Mouse (Mus musculus) midbrain, embryonic 12.5 days (tissue): ENCODE measurements at regions not wholly inside any gene's neighbourhood (a gene's known extent, or its start where the extent isn't known, plus 50 kb on each side); places are given as distances from the start of the nearest gene placed in this dataset.

Experiments used
- ATAC-seq: fragments of 200-750 bp; cut with Nextera tagmentation; 2 replicates; pipeline ENCODE4 v1.8.0; 2017; ENCODE audit warnings: low read depth, moderate TSS enrichment, moderate library complexity; ENCODE audit not compliant: low FRiP score
- H3K27ac ChIP-seq: fragments of 300-500 bp; sonication (generic); replicated peaks from 2 replicates; pipeline ENCODE4 v1.5.1; 2016; ENCODE audit warnings: mild to moderate bottlenecking
- H3K27me3 ChIP-seq: fragments of 300-500 bp; sonication (generic); 2 replicates; pipeline ENCODE4 v1.6.1; 2016; ENCODE audit warnings: mild to moderate bottlenecking
- H3K36me3 ChIP-seq: fragments of 300-500 bp; sonication (generic); 2 replicates; pipeline ENCODE4 v1.6.1; 2016
- H3K4me1 ChIP-seq: fragments of 300-500 bp; sonication (generic); 2 replicates; pipeline ENCODE4 v1.6.1; 2016
- H3K4me2 ChIP-seq: fragments of 300-500 bp; sonication (generic); replicated peaks from 2 replicates; pipeline ENCODE4 v1.6.1; 2016; ENCODE audit warnings: mild to moderate bottlenecking, moderate library complexity
- H3K4me3 ChIP-seq: fragments of 300-500 bp; sonication (generic); 2 replicates; pipeline ENCODE4 v1.5.1; 2016; ENCODE audit warnings: mild to moderate bottlenecking
- H3K9ac ChIP-seq: fragments of 300-500 bp; sonication (generic); replicated peaks from 2 replicates; pipeline ENCODE4 v1.6.1; 2016; ENCODE audit warnings: mild to moderate bottlenecking, moderate library complexity
- H3K9me3 ChIP-seq: fragments of 300-500 bp; sonication (generic); 2 replicates; pipeline ENCODE4 v1.6.1; 2016; ENCODE audit warnings: mild to moderate bottlenecking
- WGBS: fragments of 180-500 bp; shearing (Covaris S2); methylation state at CpG from one replicate; pipeline ENCODE4 v1.1.7; 2016; 5-methylcytosine and 5-hydroxymethylcytosine counted together

DNA sequence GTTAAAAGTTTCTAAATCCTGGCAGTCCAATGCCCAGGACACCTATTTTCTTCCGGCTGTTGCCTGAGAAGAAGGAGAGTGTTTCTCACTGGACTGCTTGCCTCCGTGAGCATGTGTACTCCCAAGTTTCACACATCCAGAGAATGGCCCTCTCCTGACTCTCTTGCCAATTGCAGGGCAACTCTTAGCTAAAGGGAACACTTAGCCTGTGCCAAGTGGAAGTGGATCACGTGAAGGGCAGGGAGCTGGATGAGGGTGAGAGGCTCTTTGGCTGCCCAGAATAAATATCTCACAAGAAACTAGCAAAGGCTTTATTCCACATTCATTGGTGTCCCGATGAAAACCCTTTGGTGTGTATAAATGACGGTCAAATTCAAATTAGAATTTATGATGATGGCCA is 164.1 kb downstream of the Mid1ip1 start:
- WGBS = 86% methylated on average over 5 of the region's 5 CpGs
- no peaks in the 10 kb centered on the region for H3K36me3 ChIP-seq
- ATAC-seq = no peak
- H3K4me2 ChIP-seq = no peak overlapping the region
- H3K27me3 ChIP-seq = no peaks in the 10 kb centered on the region
- peaks cover 4% of the 10 kb centered on the region; the same call in 1 of the 2 replicates for H3K4me1 ChIP-seq
- no peaks in the 10 kb centered on the region for H3K9me3 ChIP-seq
- H3K4me3 ChIP-seq = no peak overlapping the region
- no peak overlapping the region for H3K9ac ChIP-seq
- no peak overlapping the region for H3K27ac ChIP-seq

DNA sequence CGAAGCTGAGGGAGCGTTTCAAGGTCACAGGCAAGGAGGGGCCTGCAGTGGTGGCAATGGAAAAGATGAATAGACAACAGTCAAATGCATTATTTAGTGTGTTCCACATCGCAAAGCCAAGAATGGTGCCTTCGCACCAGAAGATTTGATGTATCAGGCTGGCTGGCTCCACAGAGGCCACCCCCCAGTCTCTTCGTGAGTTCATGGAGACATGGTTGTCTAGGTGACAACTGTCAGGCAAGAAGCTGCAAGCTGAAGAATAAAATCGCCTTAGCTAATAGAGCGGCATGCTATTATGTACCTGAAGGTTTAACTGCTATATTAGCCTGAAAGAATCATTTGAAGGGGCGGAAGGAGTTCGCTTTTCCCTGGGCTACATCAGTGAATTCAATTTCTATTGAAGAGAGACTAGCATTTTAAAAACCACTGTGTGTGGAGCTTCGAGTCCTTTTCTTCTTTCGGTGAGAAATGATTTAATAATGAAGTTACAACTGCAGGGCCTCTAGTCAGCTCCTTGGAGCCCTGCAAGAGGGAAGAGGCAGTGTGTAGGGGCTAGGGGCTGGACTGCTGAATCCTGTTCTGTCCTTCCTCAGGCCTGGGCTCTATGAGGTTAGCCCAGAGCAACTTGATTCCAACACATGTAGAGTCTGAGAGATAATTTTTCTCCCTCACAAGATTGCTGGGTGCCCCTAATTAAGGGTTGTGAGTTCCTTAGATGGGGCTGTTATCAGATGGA is 169.1 kb downstream of the Mid1ip1 start:
- ATAC-seq = no peak
- no peaks in the 10 kb centered on the region for H3K27me3 ChIP-seq
- 56% methylated on average over 11 of the region's 11 CpGs for WGBS
- H3K9ac ChIP-seq = no peak overlapping the region
- H3K9me3 ChIP-seq = no peaks in the 10 kb centered on the region
- no peak overlapping the region for H3K4me2 ChIP-seq
- 0 out of 2 replicates have a peak overlapping the region, but pooled peaks have one; percentile 1 for H3K27ac ChIP-seq
- H3K36me3 ChIP-seq = no peaks in the 10 kb centered on the region
- peaks cover 4% of the 10 kb centered on the region; the same call in 1 of the 2 replicates for H3K4me1 ChIP-seq
- no peak overlapping the region for H3K4me3 ChIP-seq

DNA sequence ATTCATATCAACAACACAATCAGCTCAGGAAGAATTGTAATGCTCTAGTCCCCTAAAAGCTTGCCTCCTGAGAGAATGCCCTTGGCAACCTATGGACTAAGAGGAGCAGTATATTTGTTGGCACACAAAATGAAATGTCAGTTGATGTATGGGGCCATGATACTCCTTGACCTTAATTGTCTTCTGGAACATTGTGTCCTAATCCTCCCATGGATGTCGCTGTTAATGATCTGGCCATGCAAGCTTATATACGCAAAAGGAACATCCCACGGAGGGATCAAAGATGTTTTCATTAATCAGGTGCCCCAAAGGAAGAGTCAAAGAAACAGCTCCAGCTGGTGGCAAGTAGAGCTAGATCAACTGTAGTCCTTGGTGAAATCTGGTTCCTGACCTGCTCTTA is 178.0 kb downstream of the Mid1ip1 start:
- Histone ChIP-seq H3K36me3 (no peaks in the 10 kb centered on the region), H3K27me3 (no peaks in the 10 kb centered on the region), H3K9ac (no peak overlapping the region), H3K4me2 (no peak overlapping the region), H3K4me3 (no peak overlapping the region), H3K4me1 (no peaks in the 10 kb centered on the region), H3K27ac (no peak overlapping the region), H3K9me3 (no peaks in the 10 kb centered on the region)
- ATAC-seq = no peak
- 78% methylated on average over 3 of the region's 3 CpGs for WGBS

DNA sequence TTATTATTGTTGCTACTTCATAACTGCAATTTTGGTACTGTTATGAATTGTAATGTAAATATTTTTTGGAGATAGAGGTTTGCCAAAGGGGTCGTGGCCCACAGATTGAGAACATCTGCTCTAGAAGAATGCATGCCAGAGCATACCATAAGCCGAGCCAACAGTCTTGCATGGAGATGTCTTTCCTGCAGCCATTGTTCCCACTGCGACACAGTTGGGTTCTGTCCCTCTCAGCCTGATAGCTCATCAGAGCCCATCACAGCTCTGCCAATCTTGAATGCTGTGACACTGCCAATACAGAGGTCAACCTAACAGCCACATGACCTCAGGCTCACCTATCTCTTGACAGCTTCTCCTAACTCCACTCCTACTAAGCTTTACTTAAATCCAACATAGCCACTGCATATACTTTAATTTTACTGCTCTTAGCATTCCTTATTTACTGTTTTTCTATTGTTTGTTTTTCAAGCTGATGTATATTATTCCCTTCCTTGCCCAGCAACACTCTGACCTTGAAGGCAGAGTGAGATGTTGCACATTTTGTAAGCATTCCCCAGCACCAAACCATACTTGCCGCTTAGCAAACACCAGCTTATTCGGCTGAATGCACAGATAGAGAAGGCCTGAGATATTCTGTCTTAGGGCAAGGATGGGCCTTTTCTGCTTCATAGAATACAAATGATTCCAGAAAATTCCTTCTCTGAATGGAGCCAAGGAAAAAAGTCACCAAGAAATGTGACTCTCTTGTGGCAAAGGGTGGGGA is 181.6 kb downstream of the Mid1ip1 start:
- Histone ChIP-seq H3K36me3 (no peaks in the 10 kb centered on the region), H3K4me1 (no peaks in the 10 kb centered on the region), H3K4me2 (no peak overlapping the region), H3K9me3 (no peaks in the 10 kb centered on the region), H3K27ac (no peak overlapping the region), H3K9ac (no peak overlapping the region), H3K4me3 (no peak overlapping the region), H3K27me3 (no peaks in the 10 kb centered on the region)
- WGBS = 82% methylated on average over 5 of the region's 5 CpGs
- no peak for ATAC-seq

DNA sequence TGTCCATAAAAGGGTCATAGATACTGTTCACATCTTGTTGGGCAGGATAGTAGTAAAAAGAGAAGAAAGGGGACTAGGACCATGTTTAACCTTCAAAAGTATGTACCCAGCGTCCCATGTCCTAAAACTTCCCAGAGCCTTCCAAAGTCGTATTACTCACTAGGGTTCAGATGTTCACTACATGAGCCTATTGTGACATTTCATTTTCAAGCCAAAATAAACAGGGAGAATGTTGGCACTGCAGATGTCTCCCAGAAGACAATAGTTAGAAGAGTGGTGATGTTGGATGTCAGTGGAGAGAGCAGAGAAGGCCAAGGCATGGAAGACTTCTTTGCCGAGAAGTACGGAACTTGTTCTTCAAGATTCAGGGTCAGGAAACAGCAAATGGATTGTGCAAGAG is 187.9 kb downstream of the Mid1ip1 start:
- no peak overlapping the region for H3K4me2 ChIP-seq
- no peaks in the 10 kb centered on the region for H3K4me1 ChIP-seq
- no peak overlapping the region for H3K4me3 ChIP-seq
- ATAC-seq = no peak
- H3K27me3 ChIP-seq = no peaks in the 10 kb centered on the region
- WGBS = 85% methylated on average over 4 of the region's 4 CpGs
- no peak overlapping the region for H3K27ac ChIP-seq
- no peaks in the 10 kb centered on the region for H3K9me3 ChIP-seq
- no peaks in the 10 kb centered on the region for H3K36me3 ChIP-seq
- no peak overlapping the region for H3K9ac ChIP-seq

DNA sequence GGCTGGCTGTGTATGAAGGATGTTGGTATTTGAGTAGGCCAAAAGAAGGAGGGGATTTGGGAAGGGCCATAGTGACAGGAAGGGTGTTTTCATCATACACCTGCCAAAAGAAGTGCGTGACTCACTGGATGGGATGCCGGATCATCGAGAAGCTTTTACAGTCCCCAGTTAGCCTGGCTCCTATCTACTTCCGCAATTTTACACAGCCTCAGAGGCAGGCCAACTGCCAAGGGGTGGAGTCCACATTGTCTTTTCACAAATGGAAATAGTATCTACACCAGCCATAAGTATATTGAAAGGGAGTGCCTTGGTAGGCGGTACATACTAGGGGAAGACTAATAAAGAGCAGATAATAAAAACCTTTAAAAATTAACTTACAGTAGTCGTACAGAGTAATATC is 189.3 kb downstream of the Mid1ip1 start:
- Histone ChIP-seq H3K36me3 (no peaks in the 10 kb centered on the region), H3K4me2 (no peak overlapping the region), H3K4me1 (no peaks in the 10 kb centered on the region), H3K9me3 (no peaks in the 10 kb centered on the region), H3K27me3 (no peaks in the 10 kb centered on the region), H3K27ac (no peak overlapping the region), H3K9ac (no peak overlapping the region), H3K4me3 (no peak overlapping the region)
- WGBS = 89% methylated on average over 6 of the region's 6 CpGs
- no peak for ATAC-seq

DNA sequence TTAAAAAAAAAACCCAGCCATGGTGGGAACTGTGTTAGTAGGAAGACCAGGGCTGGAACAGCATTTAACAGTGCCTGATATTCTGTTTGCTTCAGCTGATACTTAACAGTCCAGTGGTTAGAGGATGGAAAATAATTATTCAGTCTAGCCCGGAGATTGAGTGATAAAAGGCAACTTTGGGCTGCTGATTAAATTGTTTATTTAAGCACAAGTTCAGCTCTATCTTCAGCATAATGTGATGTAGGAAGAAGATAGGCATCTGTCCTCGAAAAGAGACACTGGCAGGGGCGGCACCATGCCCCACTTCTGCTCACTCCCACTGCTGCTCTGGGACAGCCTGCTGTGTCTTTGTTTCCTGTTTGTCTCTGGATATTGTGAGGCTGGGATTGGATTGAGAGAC is 190.1 kb downstream of the Mid1ip1 start:
- Histone ChIP-seq H3K27ac (no peak overlapping the region), H3K4me3 (no peak overlapping the region), H3K4me1 (no peaks in the 10 kb centered on the region), H3K9me3 (no peaks in the 10 kb centered on the region), H3K4me2 (no peak overlapping the region), H3K36me3 (no peaks in the 10 kb centered on the region), H3K27me3 (no peaks in the 10 kb centered on the region), H3K9ac (no peak overlapping the region)
- WGBS = 57% methylated on average over 3 of the region's 3 CpGs
- no peak for ATAC-seq

DNA sequence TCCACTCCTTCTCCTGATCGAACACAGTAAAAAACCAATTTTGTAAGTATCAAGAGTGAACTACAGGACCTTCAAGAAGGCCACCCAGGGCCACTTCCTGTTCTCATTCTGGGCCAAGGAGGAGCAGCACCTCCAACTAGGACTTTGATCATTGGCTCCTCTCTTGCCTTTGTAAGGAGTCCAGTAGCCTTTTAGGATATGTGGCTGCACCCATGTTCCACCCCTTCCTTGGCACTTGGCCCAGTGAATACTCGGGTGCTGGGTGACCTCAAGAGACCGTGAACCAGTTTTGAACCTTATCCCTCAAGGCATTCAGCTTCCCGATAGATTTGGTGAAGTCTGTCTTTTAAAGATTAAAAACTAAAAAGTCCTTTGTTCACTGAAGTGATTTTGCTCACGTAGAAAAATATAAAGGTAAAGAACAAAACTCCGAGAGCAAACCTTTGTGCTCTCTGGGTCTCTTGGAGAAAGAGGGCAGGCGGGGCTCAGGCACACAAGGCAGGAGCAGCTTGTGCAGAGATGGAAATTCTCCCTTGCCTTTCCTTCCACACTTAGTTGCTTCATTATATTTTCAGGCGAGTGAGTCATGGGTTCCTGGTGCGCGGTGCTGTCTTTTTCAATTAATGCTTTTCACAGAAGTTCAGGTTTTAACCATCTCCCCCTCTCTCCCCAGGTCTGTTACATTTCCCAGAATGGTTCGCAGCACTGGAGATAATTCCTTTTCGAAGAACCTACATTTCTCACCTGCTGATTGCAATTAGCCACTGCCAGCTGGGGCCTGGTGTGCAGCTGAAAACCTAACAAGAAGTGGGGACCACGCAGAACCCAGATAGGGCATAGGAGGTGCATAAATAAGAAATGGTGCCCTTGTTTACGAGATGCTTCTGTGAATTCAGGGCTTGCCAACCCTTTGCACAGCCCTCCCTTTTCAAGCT is 196.6 kb downstream of the Mid1ip1 start:
- Histone ChIP-seq H3K4me2 (no peak overlapping the region), H3K9me3 (no peaks in the 10 kb centered on the region), H3K36me3 (no peaks in the 10 kb centered on the region), H3K27me3 (no peaks in the 10 kb centered on the region), H3K27ac (no peak overlapping the region), H3K4me3 (no peak overlapping the region), H3K4me1 (no peaks in the 10 kb centered on the region), H3K9ac (no peak overlapping the region)
- ATAC-seq = no peak
- 85% methylated on average over 14 of the region's 14 CpGs for WGBS
